8 mouse cellular contexts compared by ENCODE assay signal in the genomic region with DNA sequence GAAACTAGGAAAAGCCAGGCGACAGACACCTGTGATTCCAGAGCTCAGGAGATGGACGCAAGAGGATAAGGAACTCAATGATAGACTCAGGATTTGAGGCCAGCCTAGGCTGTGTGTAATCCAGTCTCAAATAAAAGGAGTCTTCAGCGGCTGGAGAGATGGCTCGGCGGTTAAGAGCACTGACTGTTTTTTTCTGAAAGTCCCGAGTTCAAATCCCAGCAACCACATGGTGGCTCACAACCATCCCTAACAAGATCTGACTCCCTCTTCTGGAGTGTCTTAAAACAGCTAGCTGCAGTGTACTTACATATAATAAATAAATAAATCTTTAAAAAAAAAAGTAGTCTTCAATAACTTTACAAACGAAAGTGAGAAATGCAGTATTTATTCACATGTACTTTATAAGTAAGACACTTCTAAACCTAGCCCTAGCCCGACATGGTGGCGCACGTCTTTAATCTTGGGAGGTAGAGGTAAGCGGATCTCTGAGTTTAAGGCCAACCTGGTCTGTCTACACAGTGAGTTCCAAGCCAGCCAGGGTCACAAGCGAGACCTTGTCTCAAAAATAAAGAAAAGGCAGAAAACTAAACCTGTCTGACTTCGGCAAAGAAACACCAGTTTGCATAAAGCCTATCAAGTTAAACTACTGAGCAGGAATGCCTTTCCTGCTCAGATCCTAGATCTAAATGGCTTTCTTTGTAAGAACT. TPM values are rescaled to one million over a fixed set of nuclear protein-coding genes. Genes with fewer than 3 reads are reported as not detected.
DNase-seq lines count a peak whose midpoint lies in the region; ATAC-seq and TF ChIP-seq lines count a peak whose summit lies in the region.

No protein-coding gene starts in this region.

- peak overlapping the region; percentile 71 for H3K4me3 ChIP-seq in G1E (ENCODE audit: low read depth, low read length)
- H3K4me3 ChIP-seq in embryonic facial prominence, embryonic 10.5 days = peak overlapping the region; percentile 96
- peak overlapping the region; percentile 97 for H3K4me3 ChIP-seq in hindbrain, embryonic 15.5 days
- peak overlapping the region; percentile 77 for H3K4me3 ChIP-seq in liver, embryonic 12.5 days
- peak overlapping the region; percentile 87 for H3K4me3 ChIP-seq in small intestine, adult 2 months (ENCODE audit: low read depth, low read length)

- TF ChIP-seq POLR2A in small intestine, adult 2 months (IDR thresholded peaks at IDR 0.05; ENCODE audit: low read depth, low read length) = no peak

- DNase-seq in adrenal gland, adult (ENCODE audit: inconsistent age in 2 of 2, low spot score in 1 of 2) = peak; percentile 22 to 54
- no peak for DNase-seq in adrenal gland, adult 18-20 months (ENCODE audit: low spot score in 2 of 2)
- no peak for DNase-seq in G1E (ENCODE audit: low spot score)
- DNase-seq in embryonic facial prominence, embryonic 10.5 days (ENCODE audit: low spot score) = no peak

- no peak for ATAC-seq in G1E (ENCODE audit: extremely low read depth, insufficient number of reproducible peaks, low FRiP score, poor library complexity, severe bottlenecking)
- ATAC-seq in hindbrain, embryonic 15.5 days (ENCODE audit: low FRiP score, low read depth) = no peak
- ATAC-seq in liver, embryonic 12.5 days = no peak
- ATAC-seq in frontal cortex, adult (ENCODE audit: low TSS enrichment) = no peak

- 30% methylated on average over 13 of the region's 13 CpGs for WGBS in embryonic facial prominence, embryonic 10.5 days
- 30% methylated on average over 13 of the region's 13 CpGs for WGBS in hindbrain, embryonic 15.5 days
- WGBS in liver, embryonic 12.5 days (ENCODE audit: insufficient replicate concordance) = 17% methylated on average over 13 of the region's 13 CpGs
- 13% methylated on average over 13 of the region's 13 CpGs for WGBS in small intestine, adult 2 months

- peak overlapping the region; percentile 97 for H3K27ac ChIP-seq in embryonic facial prominence, embryonic 10.5 days (replicated peaks)
- H3K27ac ChIP-seq in hindbrain, embryonic 15.5 days (replicated peaks) = peak overlapping the region; percentile 97
- H3K27ac ChIP-seq in liver, embryonic 12.5 days = peak overlapping the region; percentile 99
- peak overlapping the region; percentile 99 for H3K27ac ChIP-seq in small intestine, adult 2 months (ENCODE audit: insufficient read depth, low read depth, low read length)

- H3K9ac ChIP-seq in hindbrain, embryonic 15.5 days = peak overlapping the region; percentile 87
- peak overlapping the region; percentile 88 for H3K9ac ChIP-seq in liver, embryonic 12.5 days

- H3K4me2 ChIP-seq in hindbrain, embryonic 15.5 days = peak overlapping the region; percentile 83
- peak overlapping the region; percentile 78 for H3K4me2 ChIP-seq in liver, embryonic 12.5 days

- no peaks in the 10 kb centered on the region for H3K27me3 ChIP-seq in G1E (ENCODE audit: insufficient read depth, low read length)
- no peaks in the 10 kb centered on the region for H3K27me3 ChIP-seq in embryonic facial prominence, embryonic 10.5 days (replicated peaks; ENCODE audit: low read depth, poor library complexity, severe bottlenecking)
- H3K27me3 ChIP-seq in hindbrain, embryonic 15.5 days = no peaks in the 10 kb centered on the region
- no peaks in the 10 kb centered on the region for H3K27me3 ChIP-seq in liver, embryonic 12.5 days (replicated peaks)
- no peaks in the 10 kb centered on the region for H3K27me3 ChIP-seq in small intestine, adult 2 months (ENCODE audit: control insufficient read depth, insufficient read depth, low read length)

- no peak for TF ChIP-seq CTCF in G1E (IDR thresholded peaks at IDR 0.05; ENCODE audit: low read depth, low read length)
- no peak for TF ChIP-seq CTCF in small intestine, adult 2 months (IDR thresholded peaks at IDR 0.05; ENCODE audit: extremely low read depth, insufficient read length, insufficient replicate concordance, low read depth, low read length)

- no peaks in the 10 kb centered on the region for H3K9me3 ChIP-seq in G1E (replicated peaks)
- H3K9me3 ChIP-seq in embryonic facial prominence, embryonic 10.5 days = no peaks in the 10 kb centered on the region
- H3K9me3 ChIP-seq in hindbrain, embryonic 15.5 days = no peaks in the 10 kb centered on the region
- no peaks in the 10 kb centered on the region for H3K9me3 ChIP-seq in liver, embryonic 12.5 days (replicated peaks)

- peaks cover 31% of the 10 kb centered on the region for H3K4me1 ChIP-seq in G1E (ENCODE audit: insufficient read depth, low read depth, low read length)
- H3K4me1 ChIP-seq in embryonic facial prominence, embryonic 10.5 days = peaks cover 20% of the 10 kb centered on the region
- peaks cover 23% of the 10 kb centered on the region for H3K4me1 ChIP-seq in hindbrain, embryonic 15.5 days (replicated peaks)
- H3K4me1 ChIP-seq in liver, embryonic 12.5 days = peaks cover 22% of the 10 kb centered on the region
- H3K4me1 ChIP-seq in small intestine, adult 2 months (ENCODE audit: control insufficient read depth, insufficient read depth, insufficient read length, low read length) = no peaks in the 10 kb centered on the region

- peaks cover 3% of the 10 kb centered on the region for H3K36me3 ChIP-seq in G1E (replicated peaks)
- H3K36me3 ChIP-seq in embryonic facial prominence, embryonic 10.5 days (replicated peaks) = no peaks in the 10 kb centered on the region
- no peaks in the 10 kb centered on the region for H3K36me3 ChIP-seq in hindbrain, embryonic 15.5 days
- no peaks in the 10 kb centered on the region for H3K36me3 ChIP-seq in liver, embryonic 12.5 days
- no peaks in the 10 kb centered on the region for H3K36me3 ChIP-seq in small intestine, adult 2 months (ENCODE audit: control insufficient read depth, insufficient read depth, low read length)

RNA-seq across cellular contexts. Expression of gene Trpm7, which starts 1.1 kb away (rescaled TPM):
- total RNA-seq in adrenal gland, adult 18-20 months (2021) = 10 to 100 TPM; 33.1 to 34.3 TPM
- total RNA-seq in G1E (2014; fragmentation: Nextera tagmentation) = 141 and 143 TPM in 2 replicates
- 92.2 and 107 TPM in 2 replicates for total RNA-seq in G1E (2017)
- 10.3 and 11.2 TPM in 2 replicates for polyA plus RNA-seq in G1E (2012)
- polyA plus RNA-seq in embryonic facial prominence, embryonic 10.5 days (2016; fragmentation: Nextera tagmentation; extraction: Ambion mirVana) = 53.5 and 60.0 TPM in 2 replicates
- 28.4 and 30.0 TPM in 2 replicates for polyA plus RNA-seq in hindbrain, embryonic 15.5 days (2015; fragmentation: Nextera tagmentation; extraction: Ambion mirVana)
- polyA plus RNA-seq in liver, embryonic 12.5 days (2016; fragmentation: Nextera tagmentation; extraction: Ambion mirVana) = 25.4 and 25.7 TPM in 2 replicates
- 0.74 and 1.3 TPM in 2 replicates for polyA plus RNA-seq in small intestine, adult 2 months (2012; rRNA removed)

RNA-seq across cellular contexts. Expression of gene Sppl2a, which starts 58.1 kb away (rescaled TPM):
- total RNA-seq in adrenal gland, adult 18-20 months (2021) = 10 to 100 TPM; 80.9 to 81.2 TPM
- total RNA-seq in G1E (2014; fragmentation: Nextera tagmentation) (63.4 and 68.4 TPM in 2 replicates), G1E (2017) (49.0 and 50.2 TPM in 2 replicates)
- 4.9 and 6.4 TPM in 2 replicates for polyA plus RNA-seq in G1E (2012)
- polyA plus RNA-seq in embryonic facial prominence, embryonic 10.5 days (2016; fragmentation: Nextera tagmentation; extraction: Ambion mirVana) = 28.5 and 28.7 TPM in 2 replicates
- polyA plus RNA-seq in hindbrain, embryonic 15.5 days (2015; fragmentation: Nextera tagmentation; extraction: Ambion mirVana) = 30.4 and 32.9 TPM in 2 replicates
- 23.6 and 25.0 TPM in 2 replicates for polyA plus RNA-seq in liver, embryonic 12.5 days (2016; fragmentation: Nextera tagmentation; extraction: Ambion mirVana)
- 6.0 and 12.0 TPM in 2 replicates for polyA plus RNA-seq in small intestine, adult 2 months (2012; rRNA removed)

Comparison
In these comparisons a context has a peak if more than half of its experiments do, and no peak if none do; other contexts are left out.
1. DNase-seq: peak in adrenal gland, adult (2 of 2); none in adrenal gland, adult 18-20 months (0 of 2), G1E (single experiment) and embryonic facial prominence, embryonic 10.5 days (single experiment).
2. Peak in every context shown above with its lines, with median percentiles within 50 percentile points of each other: H3K4me3 ChIP-seq and H3K27ac ChIP-seq.